Mouse (Mus musculus): Measurements from ENCODE around the gene Trpv3. TPM values are rescaled to one million over a fixed set of nuclear protein-coding genes. Genes with fewer than 3 reads are reported as not detected.
"Not testable (repeated sequence)": the region's sequence is repeated elsewhere in the genome, so short reads cannot be mapped to it uniquely, and the experiment has no call there.

Gene Trpv3
- total RNA-seq, 2 experiments from 2014 or later: not detected

DNA sequence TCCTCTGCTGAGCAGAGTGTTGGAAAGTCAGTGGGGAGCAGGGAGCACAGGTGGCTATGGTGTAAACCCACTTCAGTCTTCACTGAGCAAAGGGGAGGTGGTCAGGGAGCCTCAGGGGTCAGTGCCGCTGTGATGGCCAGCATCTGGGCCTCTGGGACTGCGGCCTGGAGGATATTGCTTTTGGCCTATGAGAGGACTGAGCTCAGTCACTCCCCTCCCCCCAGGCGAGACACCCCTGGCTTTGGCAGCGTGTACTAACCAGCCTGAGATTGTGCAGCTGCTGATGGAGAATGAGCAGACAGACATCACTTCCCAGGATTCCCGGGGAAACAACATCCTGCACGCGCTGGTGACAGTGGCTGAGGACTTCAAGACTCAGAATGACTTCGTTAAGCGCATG is 16.2 kb downstream of the Trpv3 start:
- no peak for ATAC-seq (replicated peaks; ENCODE audit: low FRiP score, poor library complexity, severe bottlenecking)

DNA sequence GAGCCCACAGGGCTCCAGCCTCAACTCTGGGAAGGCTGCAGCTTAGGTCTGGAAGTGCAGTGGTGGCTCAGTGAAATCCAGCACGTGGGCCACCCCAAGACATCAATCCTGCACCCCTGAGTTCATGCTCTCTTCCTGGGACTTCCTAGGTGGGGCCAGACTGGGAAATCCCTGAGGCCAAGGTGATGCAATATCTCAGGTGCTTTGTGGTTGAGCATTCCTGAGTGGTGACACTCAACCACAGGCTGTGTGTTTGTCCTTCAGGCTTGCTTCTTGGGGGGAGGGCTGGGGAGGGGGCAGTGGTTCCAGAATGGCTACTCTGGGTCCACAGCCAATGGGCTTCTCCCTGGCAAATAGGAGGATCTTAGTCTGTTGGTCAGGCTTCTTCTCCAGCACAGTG is 16.7 kb downstream of the Trpv3 start:
- ATAC-seq (replicated peaks; ENCODE audit: low FRiP score, poor library complexity, severe bottlenecking): no peak

DNA sequence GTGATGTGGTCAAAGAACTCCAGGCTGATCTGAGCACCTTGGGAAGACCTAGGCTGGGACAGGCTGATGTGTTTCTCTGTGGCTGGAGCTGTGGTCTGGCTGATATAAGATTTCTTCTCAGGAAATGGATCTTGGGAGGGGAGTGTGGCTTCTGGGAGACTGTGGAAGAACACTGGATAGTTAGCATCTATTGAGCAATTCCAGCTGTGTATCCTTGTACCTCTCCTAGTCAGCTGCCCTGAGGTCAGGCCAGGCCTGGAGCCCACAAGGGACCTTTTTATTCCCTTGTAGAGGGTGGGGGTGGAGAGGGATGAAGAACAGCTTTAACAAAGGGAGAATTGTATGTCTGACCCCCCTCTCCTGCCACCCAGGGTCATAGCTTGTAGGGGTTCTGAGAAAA is 17.2 kb downstream of the Trpv3 start:
- ATAC-seq (replicated peaks; ENCODE audit: low FRiP score, poor library complexity, severe bottlenecking): no peak

- ATAC-seq (replicated peaks; ENCODE audit: low FRiP score, poor library complexity, severe bottlenecking): no peak
These were observed 22.4 kb downstream of the Trpv3 start for GRCm38 (mm10) chr11:73289621-73290020.

DNA sequence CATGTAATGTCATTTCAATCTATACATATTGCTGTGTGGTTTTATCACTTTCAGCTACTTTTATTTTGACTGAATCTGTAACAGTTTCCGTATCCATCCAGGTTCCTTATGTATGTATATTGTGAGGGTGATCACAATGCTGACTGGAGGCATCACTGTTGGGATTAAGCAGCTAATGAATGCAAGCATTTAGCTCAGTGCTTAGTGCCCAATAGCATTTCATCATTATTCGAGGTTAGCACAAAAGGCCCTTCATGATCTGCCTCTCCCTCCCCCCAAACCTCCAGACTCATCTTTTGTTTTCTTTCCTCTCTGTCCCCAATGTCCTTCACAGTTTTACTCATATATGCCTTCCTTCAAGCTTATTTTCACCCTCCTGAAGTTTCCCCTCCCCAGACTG is 35.9 kb downstream of the Trpv3 start:
- no peak for ATAC-seq (replicated peaks; ENCODE audit: low FRiP score, poor library complexity, severe bottlenecking)

DNA sequence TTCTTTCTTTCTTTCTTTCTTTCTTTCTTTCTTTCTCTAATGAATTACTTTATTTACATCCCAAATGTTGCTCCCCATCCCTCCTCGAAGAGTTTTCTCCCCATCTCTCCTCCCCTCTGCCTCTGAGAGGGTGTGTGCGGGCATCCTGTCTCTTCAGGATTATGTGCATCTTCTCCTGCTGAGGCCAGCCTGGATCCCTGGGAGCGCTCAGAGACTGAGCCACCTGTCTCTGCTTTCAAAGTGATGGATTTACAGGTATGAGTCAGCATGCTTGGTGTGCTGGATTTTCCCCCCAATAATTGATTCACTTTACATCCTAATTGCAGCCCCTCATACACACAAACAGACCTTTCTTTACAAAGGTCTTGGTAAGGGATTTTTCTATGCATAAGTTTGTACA is 48.8 kb downstream of the Trpv3 start:
- no peak for ATAC-seq (replicated peaks; ENCODE audit: low FRiP score, poor library complexity, severe bottlenecking)

- ATAC-seq (replicated peaks; ENCODE audit: low FRiP score, poor library complexity, severe bottlenecking): not testable (repeated sequence)
These were observed 51.4 kb downstream of the Trpv3 start for GRCm38 (mm10) chr11:73318581-73318980.

DNA sequence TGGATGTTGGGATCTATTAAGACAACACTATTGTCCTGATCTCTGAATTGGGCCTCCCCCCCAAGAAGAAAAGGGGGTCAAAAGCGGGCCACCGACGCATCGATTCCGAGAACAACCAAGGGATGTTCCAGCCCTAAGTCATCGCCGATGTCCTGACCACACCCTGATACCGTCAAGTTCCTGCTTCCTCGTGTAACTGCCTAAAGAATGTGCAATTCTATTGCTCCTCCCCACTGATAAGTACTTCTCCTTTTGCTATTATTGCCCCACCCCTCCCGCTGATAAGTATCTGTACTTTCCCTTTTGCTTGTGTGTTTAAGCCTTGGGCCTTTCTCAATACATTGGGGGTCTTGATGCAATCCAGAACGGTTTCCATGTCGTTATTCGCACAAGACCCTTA is 53.9 kb downstream of the Trpv3 start:
- not testable (repeated sequence) for ATAC-seq (replicated peaks; ENCODE audit: low FRiP score, poor library complexity, severe bottlenecking)

DNA sequence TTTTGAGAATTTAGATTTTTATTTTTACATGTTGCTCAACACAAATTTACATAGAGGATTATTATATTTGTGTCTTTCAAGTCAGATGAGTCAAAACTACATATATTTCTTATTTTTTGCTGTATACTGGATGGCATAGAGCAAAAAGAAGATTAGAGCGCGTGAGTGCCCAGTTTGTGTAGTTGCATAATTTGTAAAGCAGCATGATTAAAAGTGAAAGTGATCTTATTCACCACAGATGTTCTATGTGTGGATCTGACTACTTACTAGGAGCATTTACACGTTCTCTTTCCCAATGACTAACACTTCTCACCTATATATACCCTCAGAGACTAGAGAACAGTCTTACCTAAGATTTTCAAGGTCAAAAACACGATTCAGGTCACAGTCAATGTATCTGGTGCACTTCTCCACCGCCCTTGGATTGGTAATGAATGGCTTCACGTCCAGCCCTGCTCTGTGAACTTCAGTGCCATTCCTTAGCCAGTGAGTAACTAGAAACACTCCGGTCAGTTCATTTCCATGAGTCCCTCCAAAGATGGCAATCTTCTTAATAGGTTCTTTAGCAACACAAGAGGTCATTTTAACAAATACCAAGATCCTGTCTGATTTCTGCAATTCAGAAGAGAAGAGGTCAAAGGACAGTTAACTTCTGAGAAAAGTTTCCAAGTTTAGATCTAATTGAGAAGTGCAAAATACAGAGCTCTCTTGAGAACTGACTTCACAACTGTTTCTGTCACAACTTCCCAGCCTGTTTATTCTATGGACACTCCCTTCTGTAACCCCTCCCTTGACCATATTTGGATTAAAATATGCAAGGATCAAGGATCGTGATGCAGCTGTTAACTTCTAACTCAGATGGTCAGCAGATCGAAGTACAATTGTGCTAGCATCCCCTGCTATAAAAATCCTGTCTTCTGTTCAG is 57.0 kb downstream of the Trpv3 start:
- no peak for ATAC-seq (replicated peaks; ENCODE audit: low FRiP score, poor library complexity, severe bottlenecking)

- no peak for ATAC-seq (replicated peaks; ENCODE audit: low FRiP score, poor library complexity, severe bottlenecking)
These were observed 59.3 kb downstream of the Trpv3 start for GRCm38 (mm10) chr11:73326485-73326886.

DNA sequence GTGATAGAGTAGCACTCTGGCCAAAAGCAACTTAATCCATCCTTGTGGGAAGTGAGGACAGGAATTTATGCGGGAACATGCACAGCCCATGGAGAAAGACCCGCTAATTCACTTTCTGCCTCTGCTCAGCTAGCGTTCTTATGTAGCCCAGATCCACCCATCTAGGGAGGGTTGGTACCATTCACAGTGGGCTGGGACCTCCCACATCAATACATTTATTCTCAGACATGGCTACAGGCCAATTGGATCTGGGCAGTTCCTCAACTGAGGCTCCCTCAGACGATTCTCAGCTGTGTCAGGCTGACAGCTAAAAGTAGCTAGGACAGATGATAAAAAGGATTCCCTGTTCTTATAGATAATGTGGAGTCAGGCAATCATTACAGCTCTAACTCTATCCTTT is 60.2 kb downstream of the Trpv3 start:
- no peak for ATAC-seq (replicated peaks; ENCODE audit: low FRiP score, poor library complexity, severe bottlenecking)

DNA sequence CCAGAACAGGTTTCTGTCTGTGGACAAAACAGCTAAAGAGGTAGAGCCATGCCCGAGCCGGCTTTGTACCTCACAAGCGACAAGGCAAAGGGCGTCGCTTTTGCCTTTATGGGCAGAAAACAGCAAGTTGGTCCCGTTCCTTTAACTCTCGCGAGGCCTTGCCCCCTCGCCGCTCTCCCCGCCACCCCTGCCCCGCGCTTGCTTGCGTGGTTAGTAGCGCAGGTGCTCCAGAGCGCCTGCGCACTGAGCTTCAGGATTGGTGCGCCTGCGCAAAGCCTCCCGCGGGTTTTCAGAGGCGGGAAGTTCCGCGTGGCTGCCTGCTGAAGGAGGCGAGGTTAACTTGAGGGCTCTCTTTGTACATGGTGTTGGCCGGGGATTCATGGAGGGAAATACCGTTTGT is 62.3 kb downstream of the Trpv3 start, which contains the start of the genes Aspa, Gm49340 and Spata22:
Aspa (minus strand) TSS at position 155 of the 400 bp plus-strand sequence.
Gm49340 (plus strand) TSS at position 300 of the 400 bp plus-strand sequence.
Spata22 (plus strand) TSS at position 300 of the 400 bp plus-strand sequence.
- ATAC-seq (replicated peaks; ENCODE audit: low FRiP score, poor library complexity, severe bottlenecking): no peak

DNA sequence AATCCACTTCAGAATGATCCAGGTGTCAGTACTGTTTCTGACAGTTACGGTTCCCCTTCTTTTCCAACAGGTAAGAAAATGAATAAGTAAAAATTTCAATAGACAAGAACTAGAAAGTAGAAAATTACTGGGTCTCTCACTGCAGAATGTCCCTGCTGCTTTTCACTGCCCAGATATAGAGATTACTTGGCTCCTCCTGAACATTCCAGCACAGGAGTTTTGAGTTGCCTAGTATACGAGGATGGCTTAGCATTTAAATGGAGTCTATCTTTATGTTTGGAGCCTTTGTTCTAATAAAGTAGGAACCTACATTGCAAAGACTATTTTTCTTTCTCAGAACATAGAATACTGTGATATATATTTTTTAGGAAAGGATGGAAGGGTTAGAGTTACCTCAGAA is 66.2 kb downstream of the Trpv3 start:
- no peak for ATAC-seq (replicated peaks; ENCODE audit: low FRiP score, poor library complexity, severe bottlenecking)

- ATAC-seq (replicated peaks; ENCODE audit: low FRiP score, poor library complexity, severe bottlenecking): no peak
These were observed 69.7 kb downstream of the Trpv3 start for GRCm38 (mm10) chr11:73336919-73337318.

Other genes with a start within 250 kb of the Trpv3 start
- gene Camkk1, start 248.4 kb upstream of the Trpv3 start, total RNA-seq (2015; ENCODE audit: low replicate concordance): not detected in 2 replicates
- gene Camkk1, start 248.4 kb upstream of the Trpv3 start, total RNA-seq (2017; ENCODE audit: low replicate concordance): 0.26 and 0.76 TPM in 2 replicates
- gene Ncbp3, start 219.6 kb upstream of the Trpv3 start, total RNA-seq (2015; ENCODE audit: low replicate concordance): 10.9 and 11.9 TPM in 2 replicates
- gene Ncbp3, start 219.6 kb upstream of the Trpv3 start, total RNA-seq (2017; ENCODE audit: low replicate concordance): 17.4 and 18.9 TPM in 2 replicates
- not detected in 2 replicates for gene Itgae, start 176.8 kb upstream of the Trpv3 start, total RNA-seq (2015; ENCODE audit: low replicate concordance)
- gene Itgae, start 176.8 kb upstream of the Trpv3 start, total RNA-seq (2017; ENCODE audit: low replicate concordance): 0.08 and 1.3 TPM in 2 replicates
- gene Haspin, start 129.1 kb upstream of the Trpv3 start, total RNA-seq (2015; ENCODE audit: low replicate concordance): 44.3 and 57.4 TPM in 2 replicates
- gene Haspin, start 129.1 kb upstream of the Trpv3 start, total RNA-seq (2017; ENCODE audit: low replicate concordance): 65.1 and 71.6 TPM in 2 replicates
- not detected in 2 replicates for gene P2rx5, start 107.0 kb upstream of the Trpv3 start, total RNA-seq (2015; ENCODE audit: low replicate concordance)
- gene P2rx5, start 107.0 kb upstream of the Trpv3 start, total RNA-seq (2017; ENCODE audit: low replicate concordance): not detected in 2 replicates
- gene Emc6, start 90.4 kb upstream of the Trpv3 start, total RNA-seq (2015; ENCODE audit: low replicate concordance): 16.9 and 27.2 TPM in 2 replicates
- 8.0 and 31.8 TPM in 2 replicates for gene Emc6, start 90.4 kb upstream of the Trpv3 start, total RNA-seq (2017; ENCODE audit: low replicate concordance)
- 2.1 and 9.4 TPM in 2 replicates for gene Tax1bp3, start 90.3 kb upstream of the Trpv3 start, total RNA-seq (2015; ENCODE audit: low replicate concordance)
- 3.3 and 6.9 TPM in 2 replicates for gene Tax1bp3, start 90.3 kb upstream of the Trpv3 start, total RNA-seq (2017; ENCODE audit: low replicate concordance)
- 5.9 and 11.9 TPM in 2 replicates for gene Ctns, start 68.3 kb upstream of the Trpv3 start, total RNA-seq (2015; ENCODE audit: low replicate concordance)
- gene Ctns, start 68.3 kb upstream of the Trpv3 start, total RNA-seq (2017; ENCODE audit: low replicate concordance): 7.7 and 15.1 TPM in 2 replicates
- gene Shpk, start 67.9 kb upstream of the Trpv3 start, total RNA-seq (2015; ENCODE audit: low replicate concordance): 2.9 TPM in 1 of 2 replicates, not detected in the other
- 0.39 TPM in 1 of 2 replicates, not detected in the other for gene Shpk, start 67.9 kb upstream of the Trpv3 start, total RNA-seq (2017; ENCODE audit: low replicate concordance)
- gene Trpv1, start 33.1 kb upstream of the Trpv3 start, total RNA-seq (2015; ENCODE audit: low replicate concordance): not detected in 2 replicates
- not detected in 2 replicates for gene Trpv1, start 33.1 kb upstream of the Trpv3 start, total RNA-seq (2017; ENCODE audit: low replicate concordance)
- gene Aspa, start 62.2 kb downstream of the Trpv3 start, total RNA-seq (2015; ENCODE audit: low replicate concordance): not detected in 2 replicates
- not detected in 2 replicates for gene Aspa, start 62.2 kb downstream of the Trpv3 start, total RNA-seq (2017; ENCODE audit: low replicate concordance)
- gene Gm49340, start 62.4 kb downstream of the Trpv3 start, total RNA-seq (2015; ENCODE audit: low replicate concordance): not detected in 2 replicates
- gene Gm49340, start 62.4 kb downstream of the Trpv3 start, total RNA-seq (2017; ENCODE audit: low replicate concordance): not detected in 2 replicates
- not detected in 2 replicates for gene Spata22, start 62.4 kb downstream of the Trpv3 start, total RNA-seq (2015; ENCODE audit: low replicate concordance)
- not detected in 2 replicates for gene Spata22, start 62.4 kb downstream of the Trpv3 start, total RNA-seq (2017; ENCODE audit: low replicate concordance)
- not detected in 2 replicates for gene Olfr20, start 83.4 kb downstream of the Trpv3 start, total RNA-seq (2015; ENCODE audit: low replicate concordance)
- gene Olfr20, start 83.4 kb downstream of the Trpv3 start, total RNA-seq (2017; ENCODE audit: low replicate concordance): not detected in 2 replicates
- gene Olfr376, start 103.9 kb downstream of the Trpv3 start, total RNA-seq (2015; ENCODE audit: low replicate concordance): not detected in 2 replicates
- gene Olfr376, start 103.9 kb downstream of the Trpv3 start, total RNA-seq (2017; ENCODE audit: low replicate concordance): not detected in 2 replicates
- gene Olfr1, start 132.2 kb downstream of the Trpv3 start, total RNA-seq (2015; ENCODE audit: low replicate concordance): not detected in 2 replicates
- not detected in 2 replicates for gene Olfr1, start 132.2 kb downstream of the Trpv3 start, total RNA-seq (2017; ENCODE audit: low replicate concordance)
- gene Olfr378, start 161.1 kb downstream of the Trpv3 start, total RNA-seq (2015; ENCODE audit: low replicate concordance): not detected in 2 replicates
- not detected in 2 replicates for gene Olfr378, start 161.1 kb downstream of the Trpv3 start, total RNA-seq (2017; ENCODE audit: low replicate concordance)
- not detected in 2 replicates for gene Olfr380, start 190.1 kb downstream of the Trpv3 start, total RNA-seq (2015; ENCODE audit: low replicate concordance)
- not detected in 2 replicates for gene Olfr380, start 190.1 kb downstream of the Trpv3 start, total RNA-seq (2017; ENCODE audit: low replicate concordance)
- not detected in 2 replicates for gene Olfr381, start 224.2 kb downstream of the Trpv3 start, total RNA-seq (2015; ENCODE audit: low replicate concordance)
- not detected in 2 replicates for gene Olfr381, start 224.2 kb downstream of the Trpv3 start, total RNA-seq (2017; ENCODE audit: low replicate concordance)
- gene Olfr382, start 249.8 kb downstream of the Trpv3 start, total RNA-seq (2015; ENCODE audit: low replicate concordance): not detected in 2 replicates
- gene Olfr382, start 249.8 kb downstream of the Trpv3 start, total RNA-seq (2017; ENCODE audit: low replicate concordance): not detected in 2 replicates

Data from erythroid progenitor cell, adult 5-6 weeks (primary cell).